ENCODE assay signal across 12 mouse cellular contexts in the genomic region with DNA sequence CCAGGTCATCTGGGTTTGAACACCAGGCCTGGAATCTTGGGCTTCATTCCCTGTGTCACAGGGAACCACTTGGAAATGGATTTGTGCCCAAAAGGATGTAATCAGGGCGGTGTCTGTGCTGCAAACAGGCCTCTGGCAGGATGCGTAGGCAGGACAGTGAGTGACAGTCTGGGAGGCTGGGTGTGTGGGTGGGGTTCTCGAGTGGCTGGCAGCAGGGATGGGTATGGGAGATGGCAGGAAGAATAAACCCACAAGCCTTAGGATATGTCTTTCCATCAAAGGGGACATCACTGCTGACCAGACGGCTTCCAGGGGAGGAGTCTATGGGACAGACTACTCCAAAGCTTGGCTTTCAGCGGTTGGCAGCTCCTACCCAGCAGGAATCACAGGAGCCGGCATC.
DNase-seq lines count a peak whose midpoint lies in the region; ATAC-seq and TF ChIP-seq lines count a peak whose summit lies in the region.
"Had no signal": no experiment of that assay in that cellular context is flagged by ENCODE, and none has a peak within 500 bp of the region (broad histone marks: within the 10 kb centered on the region; RNA-seq: fewer than 3 reads in every experiment).

No protein-coding gene starts in this region.

- intact Hi-C loops in left cerebral cortex, adult 2 months (cut with DNase I), result loop anchor here (5.0 kb wide), 1 partner anchor 89 kb away; no protein-coding TSS in a partner anchor
- intact Hi-C loops in gastrocnemius, postnatal 36 days (cut with DNase I), result no loop called here

- H3K4me1 ChIP-seq in kidney, postnatal 0 days (replicated peaks; ENCODE audit: insufficient read depth, low read length), result no peaks in the 10 kb centered on the region
- H3K4me1 ChIP-seq in midbrain, embryonic 14.5 days (ENCODE audit: control insufficient read depth, insufficient read depth, low read length), result no peaks in the 10 kb centered on the region
- H3K4me1 ChIP-seq: hindbrain, embryonic 13.5 days; liver, embryonic 15.5 days had no signal

- ATAC-seq in kidney, postnatal 0 days (replicated peaks; ENCODE audit: low FRiP score, low read depth), result no peak
- no peak for ATAC-seq in midbrain, embryonic 14.5 days (ENCODE audit: low FRiP score, low TSS enrichment)

- no peaks in the 10 kb centered on the region for H3K9me3 ChIP-seq in kidney, postnatal 0 days (replicated peaks; ENCODE audit: low read length)
- H3K9me3 ChIP-seq in midbrain, embryonic 14.5 days (ENCODE audit: control insufficient read depth, low read length), result no peaks in the 10 kb centered on the region
- H3K9me3 ChIP-seq: hindbrain, embryonic 13.5 days; liver, embryonic 15.5 days had no signal

- H3K27me3 ChIP-seq in kidney, postnatal 0 days (ENCODE audit: insufficient read depth, low read length), result no peaks in the 10 kb centered on the region
- no peaks in the 10 kb centered on the region for H3K27me3 ChIP-seq in midbrain, embryonic 14.5 days (ENCODE audit: control insufficient read depth, insufficient read depth, low read length)
- H3K27me3 ChIP-seq: liver, embryonic 15.5 days had no signal

- H3K27ac ChIP-seq in kidney, postnatal 0 days, result no peak overlapping the region
- H3K27ac ChIP-seq in left cerebral cortex, adult 2 months, result no peak overlapping the region
- H3K27ac ChIP-seq in midbrain, embryonic 14.5 days (replicated peaks; ENCODE audit: low read depth, low read length), result no peak overlapping the region
- H3K27ac ChIP-seq: heart, adult 2 months; hindbrain, embryonic 13.5 days; liver, embryonic 15.5 days had no signal

- H3K4me3 ChIP-seq in kidney, postnatal 0 days (replicated peaks; ENCODE audit: low read depth, low read length), result no peak overlapping the region
- H3K4me3 ChIP-seq in left cerebral cortex, adult 2 months, result no peak overlapping the region
- no peak overlapping the region for H3K4me3 ChIP-seq in midbrain, embryonic 14.5 days (replicated peaks; ENCODE audit: low read depth, low read length)
- H3K4me3 ChIP-seq: heart, adult 2 months; hindbrain, embryonic 13.5 days; liver, embryonic 15.5 days had no signal

- H3K9ac ChIP-seq in kidney, postnatal 0 days (ENCODE audit: low read depth, low read length), result no peak overlapping the region
- no peak overlapping the region for H3K9ac ChIP-seq in midbrain, embryonic 14.5 days (replicated peaks; ENCODE audit: low read length)
- H3K9ac ChIP-seq: hindbrain, embryonic 13.5 days; liver, embryonic 15.5 days had no signal

- no peak overlapping the region for H3K4me2 ChIP-seq in kidney, postnatal 0 days (ENCODE audit: low read length)
- H3K4me2 ChIP-seq in midbrain, embryonic 14.5 days (ENCODE audit: low read length), result no peak overlapping the region
- H3K4me2 ChIP-seq: hindbrain, embryonic 13.5 days; liver, embryonic 15.5 days had no signal

- WGBS in kidney, postnatal 0 days, result 60% methylated on average over 6 of the region's 6 CpGs
- WGBS in midbrain, embryonic 14.5 days, result 80% methylated on average over 6 of the region's 6 CpGs

- DNase-seq in kidney, postnatal 0 days (ENCODE audit: low spot score), result peak; percentile 7
- no peak for DNase-seq in kidney, adult 18-20 months
- DNase-seq in frontal cortex, postnatal 36 days (ENCODE audit: low spot score in 2 of 2), result peak; percentile 79 to 82
- DNase-seq in left cerebral cortex, adult 2 months (ENCODE audit: extremely low spot score in 1 of 2, low spot score in 2 of 2), result peak; percentile 68 to 78
- peak; percentile 87 for DNase-seq in right cerebral cortex, adult 2 months (ENCODE audit: low spot score in 2 of 2)
- no peak for DNase-seq in urinary bladder, postnatal 36 days (ENCODE audit: low spot score in 2 of 2)
- no peak for DNase-seq in gastrocnemius, postnatal 36 days
- DNase-seq in midbrain, embryonic 14.5 days, result no peak
- DNase-seq: kidney, postnatal 25 days had no signal

- H3K36me3 ChIP-seq in kidney, postnatal 0 days (ENCODE audit: insufficient read depth, low read length), result no peaks in the 10 kb centered on the region
- H3K36me3 ChIP-seq in midbrain, embryonic 14.5 days (ENCODE audit: control insufficient read depth, insufficient read depth, low read length), result no peaks in the 10 kb centered on the region
- H3K36me3 ChIP-seq: hindbrain, embryonic 13.5 days; liver, embryonic 15.5 days had no signal

- TF ChIP-seq CTCF in kidney, postnatal 0 days (IDR thresholded peaks at IDR 0.05; ENCODE audit: low read depth), result no peak
- TF ChIP-seq CTCF in left cerebral cortex, adult 2 months (IDR thresholded peaks at IDR 0.05), result no peak

Comparison
In these comparisons a context has a peak if more than half of its experiments do, and no peak if none do; other contexts are left out.
1. DNase-seq: peak in kidney, postnatal 0 days (single experiment), frontal cortex, postnatal 36 days (2 of 2), left cerebral cortex, adult 2 months (2 of 2) and right cerebral cortex, adult 2 months (2 of 2); none in kidney, adult 18-20 months (single experiment), urinary bladder, postnatal 36 days (0 of 2), gastrocnemius, postnatal 36 days (0 of 2) and midbrain, embryonic 14.5 days (single experiment).